Mouse (Mus musculus) urinary bladder, postnatal 25 days (tissue): Measurements from ENCODE around the gene Atf4.

Experiments used
- DNase-seq: peaks from one replicate; pipeline ENCODE4 v3.0.0; 2022; ENCODE audit warnings: low spot score

The Atf4 gene

GRCm38 (mm10) chr15:80249672-80250071, 5.3 kb upstream of the Atf4 start:
- no peak for DNase-seq

DNA sequence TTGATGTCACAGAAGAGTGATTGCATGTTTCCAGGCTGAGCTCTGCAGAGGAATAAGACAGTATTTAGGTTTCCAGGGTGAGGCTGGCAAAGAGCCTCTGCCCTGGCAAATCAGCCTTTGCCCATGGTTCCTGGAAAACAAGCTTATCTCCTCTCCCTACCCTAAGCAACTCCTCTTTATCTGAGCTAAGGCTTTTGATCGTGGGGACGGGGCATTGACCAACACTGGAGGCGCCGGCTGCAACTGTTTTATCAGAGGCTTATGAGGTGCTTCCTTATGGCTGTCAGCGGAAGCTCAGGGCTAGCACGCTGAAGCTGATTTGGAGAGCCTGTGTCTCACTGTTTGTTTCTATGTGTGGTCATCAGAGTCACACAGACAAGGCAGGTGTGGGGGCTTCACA, 4.4 kb upstream of the Atf4 start:
- no peak for DNase-seq

DNA sequence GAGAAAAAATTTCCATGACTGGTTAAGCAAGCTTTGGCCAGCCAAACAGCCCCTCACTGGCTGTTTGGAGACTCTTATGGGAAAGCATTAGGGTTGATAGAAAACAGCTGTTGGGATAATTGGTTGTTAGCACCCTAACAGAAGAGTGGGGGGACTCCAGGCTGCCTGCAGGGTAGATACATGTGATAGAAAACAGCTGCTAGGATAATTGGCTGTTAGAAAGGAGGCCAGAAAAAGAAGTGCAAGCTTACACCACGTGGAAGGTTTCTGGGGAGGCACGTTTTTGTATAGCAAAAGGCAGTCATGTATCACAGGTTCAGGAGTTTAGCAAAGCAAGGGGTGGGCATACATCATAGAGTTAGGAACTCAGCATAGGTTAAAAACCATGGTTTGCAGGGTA, 1.5 kb upstream of the Atf4 start:
- DNase-seq, result no peak

DNA sequence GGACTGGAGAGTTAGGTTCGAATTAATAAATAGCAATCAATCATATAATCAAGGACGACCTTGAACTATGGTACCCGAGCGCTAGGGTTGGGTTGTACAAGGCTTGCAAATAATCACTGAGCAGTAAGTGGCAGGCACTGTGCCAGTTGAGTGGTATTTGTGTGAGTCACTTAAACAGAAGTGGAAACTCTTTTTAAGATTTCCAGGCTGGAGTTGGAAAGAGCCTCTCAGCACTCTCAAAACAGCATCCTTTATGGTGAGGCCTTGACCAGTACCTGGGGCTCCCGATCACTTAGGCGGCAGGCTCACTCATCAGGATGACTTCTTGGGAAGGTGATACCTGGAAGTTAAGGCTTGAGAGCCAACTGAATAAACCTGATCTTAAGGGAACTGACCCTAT, 777 bp upstream of the Atf4 start:
- DNase-seq, result peak; percentile 49

DNA sequence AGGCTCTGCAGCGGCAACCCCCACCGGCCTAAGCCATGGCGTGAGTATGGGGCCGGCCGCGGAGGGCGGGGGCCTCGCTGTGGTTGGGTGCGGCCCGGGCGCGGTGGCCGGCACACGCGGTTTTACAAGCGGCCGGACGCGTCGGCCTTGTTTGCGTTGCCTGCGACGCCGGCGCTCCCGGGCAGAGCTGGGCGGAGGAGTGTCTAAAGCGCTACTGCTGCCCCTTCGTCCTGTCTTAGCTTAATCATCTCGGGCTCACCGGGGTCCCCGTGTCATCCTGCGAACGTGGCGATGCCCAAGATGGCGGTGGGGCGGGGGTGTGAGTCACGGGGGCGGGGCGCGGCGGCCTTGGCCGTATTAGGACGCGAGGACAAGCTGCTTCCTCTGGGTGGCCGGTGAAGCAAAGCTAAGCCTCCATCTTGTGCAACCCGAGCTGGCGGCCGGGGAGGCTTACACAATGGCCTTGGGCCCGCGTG, 700 bp downstream of the Atf4 start:
- peak; percentile 78 for DNase-seq

DNA sequence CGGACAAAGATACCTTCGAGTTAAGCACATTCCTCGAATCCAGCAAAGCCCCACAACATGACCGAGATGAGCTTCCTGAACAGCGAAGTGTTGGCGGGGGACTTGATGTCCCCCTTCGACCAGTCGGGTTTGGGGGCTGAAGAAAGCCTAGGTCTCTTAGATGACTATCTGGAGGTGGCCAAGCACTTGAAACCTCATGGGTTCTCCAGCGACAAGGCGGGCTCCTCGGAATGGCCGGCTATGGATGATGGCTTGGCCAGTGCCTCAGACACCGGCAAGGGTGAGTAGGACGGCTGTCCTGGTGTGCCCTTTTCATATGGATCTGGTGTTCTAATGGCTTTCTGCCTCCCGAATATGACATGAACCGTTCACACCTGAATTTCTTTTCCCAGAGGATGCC, 1.3 kb downstream of the Atf4 start:
- peak; percentile 16 for DNase-seq

DNA sequence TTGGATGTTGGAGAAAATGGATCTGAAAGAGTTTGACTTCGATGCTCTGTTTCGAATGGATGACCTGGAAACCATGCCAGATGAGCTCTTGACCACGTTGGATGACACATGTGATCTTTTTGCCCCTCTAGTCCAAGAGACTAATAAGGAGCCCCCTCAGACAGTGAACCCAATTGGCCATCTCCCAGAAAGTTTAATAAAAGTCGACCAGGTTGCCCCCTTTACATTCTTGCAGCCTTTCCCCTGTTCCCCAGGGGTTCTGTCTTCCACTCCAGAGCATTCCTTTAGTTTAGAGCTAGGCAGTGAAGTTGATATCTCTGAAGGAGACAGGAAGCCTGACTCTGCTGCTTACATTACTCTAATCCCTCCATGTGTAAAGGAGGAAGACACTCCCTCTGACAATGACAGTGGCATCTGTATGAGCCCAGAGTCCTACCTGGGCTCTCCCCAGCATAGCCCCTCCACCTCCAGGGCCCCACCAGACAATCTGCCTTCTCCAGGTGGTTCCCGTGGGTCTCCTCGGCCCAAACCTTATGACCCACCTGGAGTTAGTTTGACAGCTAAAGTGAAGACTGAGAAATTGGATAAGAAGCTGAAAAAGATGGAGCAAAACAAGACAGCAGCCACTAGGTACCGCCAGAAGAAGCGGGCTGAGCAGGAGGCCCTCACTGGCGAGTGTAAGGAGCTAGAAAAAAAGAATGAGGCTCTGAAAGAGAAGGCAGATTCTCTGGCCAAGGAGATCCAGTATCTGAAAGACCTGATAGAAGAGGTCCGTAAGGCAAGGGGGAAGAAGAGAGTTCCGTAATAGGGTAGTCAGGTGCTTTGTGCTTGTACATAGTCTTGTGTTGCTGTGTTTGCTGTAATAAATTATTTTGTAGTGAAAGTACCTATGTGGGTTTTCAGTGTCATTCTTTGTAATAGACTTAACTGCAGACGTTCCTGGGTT, 1.9 kb downstream of the Atf4 start:
- no peak for DNase-seq

GRCm38 (mm10) chr15:80257602-80258239, 2.7 kb downstream of the Atf4 start:
- peak; percentile 17 for DNase-seq

GRCm38 (mm10) chr15:80258240-80259170, 3.5 kb downstream of the Atf4 start:
- peak; percentile 32 for DNase-seq

DNA sequence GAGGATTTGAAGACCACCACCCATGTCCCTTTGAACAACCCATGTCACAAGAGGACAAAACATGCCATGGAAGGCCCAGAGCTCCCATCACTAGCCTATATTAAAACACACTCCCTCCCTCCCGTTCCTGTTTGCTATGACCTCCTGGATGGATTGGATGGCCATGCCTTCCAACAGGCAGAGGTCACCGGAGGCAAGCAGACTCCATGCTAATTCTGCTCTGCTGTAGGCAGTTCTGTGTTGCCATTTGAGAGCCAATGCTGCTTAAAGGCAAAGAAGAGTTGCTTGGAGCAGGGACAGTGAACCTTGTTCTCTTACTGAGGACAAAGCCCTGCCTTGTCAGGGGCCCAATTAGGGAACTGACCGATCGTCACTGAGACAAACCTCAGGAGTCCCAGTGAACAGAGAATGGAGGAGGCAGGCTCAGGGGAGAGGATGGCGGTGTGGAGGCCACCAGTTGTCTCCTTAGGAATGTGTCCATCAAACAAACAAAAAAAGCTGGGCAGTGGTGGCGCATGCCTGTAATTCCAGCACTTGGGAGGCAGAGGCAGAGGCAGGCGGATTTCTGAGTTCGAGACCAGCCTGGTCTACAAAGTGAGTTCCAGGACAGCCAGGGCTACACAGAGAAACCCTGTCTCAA, 4.5 kb downstream of the Atf4 start:
- DNase-seq, result no peak

- peak; percentile 86 for DNase-seq
These were observed 5.7 kb downstream of the Atf4 start for GRCm38 (mm10) chr15:80260677-80261076.

- no peak for DNase-seq
These were observed 6.1 kb downstream of the Atf4 start for GRCm38 (mm10) chr15:80261100-80261499.

DNA sequence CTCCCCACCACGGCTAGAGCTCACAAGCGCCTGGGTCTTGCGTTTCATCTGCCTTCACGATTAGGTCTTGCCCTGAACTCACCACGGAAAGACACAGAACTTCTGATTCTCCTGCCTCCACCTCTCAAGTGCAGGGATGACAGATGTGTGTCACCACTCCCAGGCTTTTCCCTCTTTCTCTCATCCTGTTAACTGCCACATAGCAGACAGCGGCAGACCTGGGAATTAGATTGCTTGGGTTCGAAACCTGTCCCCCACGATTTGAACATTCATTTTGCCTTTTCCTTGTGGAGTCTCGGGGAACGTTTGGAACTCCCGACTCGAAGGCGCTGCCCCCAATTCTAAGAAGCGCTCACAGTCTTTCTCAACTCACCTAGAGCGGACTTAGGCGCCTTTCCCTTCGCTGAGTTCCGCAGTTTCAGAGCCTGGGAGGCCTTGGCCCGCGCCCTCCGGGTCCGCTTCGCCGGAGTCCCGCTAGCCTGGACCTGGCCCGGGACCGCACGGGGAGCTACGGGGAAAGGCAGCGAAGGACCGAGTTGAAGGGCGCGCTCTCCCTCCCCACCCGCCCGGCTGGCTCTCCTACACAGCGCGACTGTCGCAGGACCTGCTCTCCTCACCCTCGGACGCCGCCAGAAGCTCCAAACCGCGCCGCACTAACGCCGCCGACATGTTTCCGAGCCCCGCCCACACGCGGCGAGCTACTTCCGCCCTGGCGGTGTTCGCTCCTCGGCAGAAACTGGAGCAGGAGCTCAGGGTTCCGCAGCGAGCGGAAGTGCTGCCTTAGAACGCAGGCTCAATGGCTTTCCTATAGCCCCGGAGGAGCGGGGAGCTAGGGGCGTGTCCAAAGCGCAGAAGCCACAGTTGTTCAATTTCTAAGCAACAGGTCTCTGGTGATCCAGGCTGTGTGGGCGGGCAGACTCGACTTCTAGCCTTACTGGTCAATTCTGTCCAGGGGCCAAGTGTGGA, 8.9 kb downstream of the Atf4 start, which contains the start of gene Rps19bp1:
TSS of gene Rps19bp1 (minus strand) at position 706 of the 966 bp plus-strand sequence.
- DNase-seq, result peak; percentile 83

- peak; percentile 57 for DNase-seq
These were observed 11.3 kb downstream of the Atf4 start for GRCm38 (mm10) chr15:80266281-80266680.

DNA sequence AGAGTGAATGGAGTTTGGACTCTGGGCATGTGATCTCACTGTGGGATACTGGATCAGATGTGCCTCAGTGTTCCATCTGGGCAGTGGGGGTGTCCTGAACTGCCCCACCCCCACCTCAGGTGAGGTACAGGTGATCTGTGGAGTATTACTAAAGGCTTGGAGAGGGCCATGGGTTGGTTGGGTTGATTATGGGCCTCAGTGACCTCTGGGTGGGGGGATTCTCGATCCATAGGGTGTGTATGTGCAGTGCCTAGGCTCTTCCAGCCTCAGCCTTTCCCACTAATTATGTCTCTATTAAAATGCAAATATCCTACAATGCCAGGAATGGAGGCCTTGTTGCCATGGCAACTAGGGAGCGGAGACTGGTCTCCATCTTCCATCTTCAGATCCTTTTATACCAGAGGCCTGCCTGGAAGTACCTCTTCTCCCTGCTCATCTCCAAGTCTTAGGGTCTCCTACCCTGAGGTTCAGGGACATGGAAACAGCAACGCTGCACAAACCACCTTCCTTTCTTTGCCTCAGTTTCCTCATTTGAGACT, 16.9 kb downstream of the Atf4 start:
- DNase-seq, result no peak

DNA sequence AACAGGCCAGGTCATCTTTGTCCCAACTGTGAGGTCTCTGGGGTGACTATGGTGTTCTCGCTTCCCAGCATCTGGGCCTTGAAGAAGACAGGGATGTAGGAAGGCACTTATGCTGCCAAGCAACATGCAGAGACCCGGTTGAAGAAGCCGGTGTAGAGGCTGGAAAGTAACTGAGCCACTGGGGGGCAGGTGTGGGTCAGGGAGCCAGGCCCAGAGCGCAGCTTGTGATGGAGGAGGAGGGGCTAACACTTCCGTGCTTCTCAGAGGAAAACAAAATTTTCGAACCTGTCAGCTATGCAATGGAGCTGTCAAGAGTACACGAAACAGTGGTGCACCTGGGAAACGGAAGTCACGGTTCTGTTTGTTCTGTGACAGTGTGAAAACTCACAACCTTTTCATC, 22.1 kb downstream of the Atf4 start:
- DNase-seq, result no peak

GRCm38 (mm10) chr15:80277625-80278024, 22.6 kb downstream of the Atf4 start:
- peak; percentile 62 for DNase-seq

GRCm38 (mm10) chr15:80278121-80278759, 23.3 kb downstream of the Atf4 start:
- DNase-seq, result no peak

DNA sequence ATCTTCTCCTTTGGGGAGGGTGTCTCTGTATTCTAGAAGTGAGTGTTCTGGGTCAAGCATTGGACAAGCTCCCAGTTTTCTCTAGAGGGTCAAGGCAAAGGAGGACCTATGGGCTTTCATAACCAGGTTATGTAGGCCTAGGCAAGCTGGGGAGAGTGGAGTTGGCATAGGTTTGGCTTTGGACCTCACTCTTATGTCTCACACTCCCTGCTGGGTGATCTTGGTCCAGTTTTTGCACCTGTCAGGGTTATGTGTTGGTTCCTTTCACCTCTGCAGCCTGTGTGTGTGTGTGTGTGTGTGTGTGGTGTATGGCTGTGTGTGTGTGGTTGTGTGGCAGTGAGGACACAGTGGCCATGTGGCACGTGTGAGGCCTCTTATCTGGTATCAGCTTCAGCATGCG, 24.1 kb downstream of the Atf4 start:
- DNase-seq, result no peak

DNA sequence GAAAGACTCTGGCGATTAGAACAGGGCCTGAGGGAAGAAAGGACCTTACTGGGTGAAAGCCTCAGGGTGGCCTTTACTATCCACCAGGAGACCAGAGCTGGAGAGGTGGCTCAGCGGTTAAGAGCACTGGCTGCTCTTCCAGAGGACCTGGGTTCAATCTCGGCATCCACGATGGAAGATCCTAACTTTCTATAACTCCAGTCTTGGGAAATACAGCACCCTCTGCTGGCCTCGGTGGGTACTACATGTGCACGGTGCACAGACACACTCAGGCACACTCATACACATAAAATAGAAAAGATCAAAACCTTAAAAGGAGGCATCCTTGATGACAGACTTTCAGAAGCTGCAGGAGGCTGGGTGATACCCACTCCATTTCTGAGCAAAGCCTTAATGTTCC, 25.7 kb downstream of the Atf4 start:
- DNase-seq, result no peak
